Mouse (Mus musculus) erythroblast, embryonic 14.5 days (primary cell): ENCODE results near the gene Zc3h13. TPM values are rescaled to one million over a fixed set of nuclear protein-coding genes. Genes with fewer than 3 reads are reported as not detected.

Experiments used
- H3K27me3 ChIP-seq: 2 replicates; pipeline ENCODE4 v1.6.1; 2012; ENCODE audit warnings: inconsistent platforms; ENCODE audit not compliant: control insufficient read depth
- H3K36me3 ChIP-seq: 2 replicates; pipeline ENCODE4 v1.6.1; 2012; ENCODE audit warnings: mild to moderate bottlenecking, inconsistent platforms; ENCODE audit not compliant: control insufficient read depth
- H3K4me1 ChIP-seq: 2 replicates; pipeline ENCODE4 v1.6.1; 2012; ENCODE audit warnings: inconsistent platforms; ENCODE audit not compliant: control insufficient read depth
- H3K4me3 ChIP-seq: replicated peaks from 2 replicates; pipeline ENCODE3; 2012; ENCODE audit warnings: moderate library complexity, mild to moderate bottlenecking, inconsistent platforms
- H3K9me3 ChIP-seq: 2 replicates; pipeline ENCODE4 v1.6.1; 2012; ENCODE audit warnings: low read length, inconsistent platforms, mixed read lengths; ENCODE audit not compliant: control insufficient read depth
- GATA1 ChIP-seq: IDR thresholded peaks from 2 replicates; pipeline ENCODE4 v1.6.1; 2012; ENCODE audit warnings: low read length, inconsistent platforms, mixed read lengths
- TAL1 ChIP-seq: IDR thresholded peaks from 3 replicates; pipeline ENCODE4 v1.6.1; 2012; ENCODE audit warnings: low read length, inconsistent platforms, mixed read lengths
- polyA plus RNA-seq: library from polyadenylated mRNA; stranded (reverse); fragments of >175 nt; gene quantifications from 2 replicates; pipeline ENCODE4 v1.2.3, GENCODE M21; 2012

Gene Zc3h13
- polyA plus RNA-seq, 1 experiment: 3.0 TPM

DNA sequence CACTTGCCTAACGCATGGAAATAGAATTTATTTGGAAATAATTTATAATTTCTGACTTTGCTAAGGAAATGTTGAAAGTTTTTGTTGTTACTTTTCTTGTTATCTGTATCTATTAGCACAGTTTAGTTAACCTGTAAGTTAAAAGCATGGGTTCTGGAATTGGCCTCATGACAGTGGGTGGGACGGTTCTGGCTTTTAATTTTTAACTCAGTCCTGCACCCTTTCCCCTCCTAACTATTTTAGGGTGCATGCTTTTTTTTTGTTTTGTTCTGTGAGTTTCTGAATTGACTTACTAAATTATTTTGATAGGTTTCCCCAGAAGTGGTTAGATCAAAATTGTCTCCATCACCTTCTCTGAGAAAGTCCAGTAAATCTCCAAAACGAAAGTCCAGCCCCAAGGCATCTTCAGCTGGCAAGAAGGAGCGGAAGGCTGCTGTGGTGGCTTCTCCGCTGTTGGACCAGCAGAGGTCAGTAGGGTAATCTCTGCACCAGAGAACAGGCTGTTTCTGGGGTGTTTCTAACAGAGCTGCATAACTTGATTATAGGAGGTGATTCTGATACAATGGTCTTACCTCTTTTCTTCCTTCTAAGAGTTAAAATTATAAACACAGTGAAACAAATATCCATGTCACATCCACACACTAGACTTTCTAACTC lies 25.3 kb downstream of the Zc3h13 start:
- TF ChIP-seq GATA1 (no peak), TAL1 (no peak)
- Histone ChIP-seq H3K4me1 (no peaks in the 10 kb centered on the region), H3K36me3 (peaks cover 19% of the 10 kb centered on the region), H3K4me3 (no peak overlapping the region), H3K27me3 (no peaks in the 10 kb centered on the region), H3K9me3 (no peaks in the 10 kb centered on the region)

DNA sequence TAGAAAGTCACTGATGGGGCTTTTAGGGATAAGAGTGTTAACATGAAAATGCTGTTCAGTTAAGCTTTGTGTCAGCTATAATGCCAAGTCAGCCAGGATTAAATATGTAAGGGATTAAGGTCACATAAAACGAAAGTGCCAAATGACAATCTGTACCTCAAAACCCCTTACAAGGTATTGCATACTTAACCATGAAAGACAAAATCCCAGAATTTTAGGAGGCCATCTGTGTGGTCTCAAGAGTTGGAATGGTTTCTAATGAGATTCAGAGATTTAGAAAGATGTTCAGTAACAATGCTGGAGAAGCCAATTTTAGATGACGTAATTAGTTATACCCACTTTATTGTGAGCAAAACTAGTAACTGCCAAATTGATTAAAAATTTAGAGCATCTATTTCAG lies 30.3 kb downstream of the Zc3h13 start:
- H3K36me3 ChIP-seq: peaks cover 24% of the 10 kb centered on the region
- TF ChIP-seq GATA1: no peak
- TF ChIP-seq TAL1: no peak
- no peaks in the 10 kb centered on the region for H3K4me1 ChIP-seq
- H3K9me3 ChIP-seq: no peaks in the 10 kb centered on the region
- H3K4me3 ChIP-seq: no peak overlapping the region
- no peaks in the 10 kb centered on the region for H3K27me3 ChIP-seq

GRCm38 (mm10) chr14:75318736-75319135 lies 34.6 kb downstream of the Zc3h13 start:
- TF ChIP-seq GATA1: no peak
- no peak for TF ChIP-seq TAL1
- H3K27me3 ChIP-seq: no peaks in the 10 kb centered on the region
- H3K4me3 ChIP-seq: no peak overlapping the region
- peaks cover 39% of the 10 kb centered on the region for H3K36me3 ChIP-seq
- H3K4me1 ChIP-seq: no peaks in the 10 kb centered on the region
- H3K9me3 ChIP-seq: no peaks in the 10 kb centered on the region

- H3K27me3 ChIP-seq: no peaks in the 10 kb centered on the region
- no peak overlapping the region for H3K4me3 ChIP-seq
- no peaks in the 10 kb centered on the region for H3K4me1 ChIP-seq
- no peaks in the 10 kb centered on the region for H3K9me3 ChIP-seq
- no peak for TF ChIP-seq GATA1
- TF ChIP-seq TAL1: no peak
- peaks cover 48% of the 10 kb centered on the region for H3K36me3 ChIP-seq
Observed at GRCm38 (mm10) chr14:75320269-75320668, 36.1 kb downstream of the Zc3h13 start.

- H3K4me1 ChIP-seq: no peaks in the 10 kb centered on the region
- H3K4me3 ChIP-seq: no peak overlapping the region
- TF ChIP-seq GATA1 (no peak), TAL1 (no peak)
- H3K36me3 ChIP-seq: peaks cover 59% of the 10 kb centered on the region
- H3K9me3 ChIP-seq: no peaks in the 10 kb centered on the region
- no peaks in the 10 kb centered on the region for H3K27me3 ChIP-seq
Observed at GRCm38 (mm10) chr14:75323354-75323753, 39.2 kb downstream of the Zc3h13 start.

GRCm38 (mm10) chr14:75328062-75328461 lies 43.9 kb downstream of the Zc3h13 start:
- no peak overlapping the region for H3K4me3 ChIP-seq
- H3K4me1 ChIP-seq: no peaks in the 10 kb centered on the region
- H3K9me3 ChIP-seq: no peaks in the 10 kb centered on the region
- TF ChIP-seq TAL1 (no peak), GATA1 (no peak)
- H3K36me3 ChIP-seq: peaks cover 72% of the 10 kb centered on the region
- no peaks in the 10 kb centered on the region for H3K27me3 ChIP-seq

DNA sequence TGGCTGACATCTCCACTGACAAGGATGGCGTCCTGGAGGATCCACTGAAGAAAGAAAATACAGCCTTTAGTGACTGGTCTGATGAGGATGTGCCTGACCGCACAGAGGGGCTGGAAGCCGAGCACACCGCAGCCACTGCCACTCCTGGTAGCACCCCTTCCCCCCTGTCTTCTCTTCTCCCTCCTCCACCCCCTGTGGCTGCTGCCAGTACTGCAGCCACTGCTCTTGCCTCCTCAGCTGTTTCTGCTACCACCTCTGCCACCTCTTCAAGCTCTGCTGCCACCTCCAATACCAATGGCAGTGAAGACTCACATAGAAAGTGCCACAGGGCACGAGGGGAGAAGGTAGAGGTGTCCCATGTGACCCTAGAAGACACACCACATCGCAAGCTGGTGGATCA lies 46.4 kb downstream of the Zc3h13 start:
- no peak for TF ChIP-seq TAL1
- no peak for TF ChIP-seq GATA1
- Histone ChIP-seq H3K36me3 (peaks cover 70% of the 10 kb centered on the region), H3K4me1 (no peaks in the 10 kb centered on the region), H3K9me3 (no peaks in the 10 kb centered on the region), H3K4me3 (no peak overlapping the region), H3K27me3 (no peaks in the 10 kb centered on the region)

DNA sequence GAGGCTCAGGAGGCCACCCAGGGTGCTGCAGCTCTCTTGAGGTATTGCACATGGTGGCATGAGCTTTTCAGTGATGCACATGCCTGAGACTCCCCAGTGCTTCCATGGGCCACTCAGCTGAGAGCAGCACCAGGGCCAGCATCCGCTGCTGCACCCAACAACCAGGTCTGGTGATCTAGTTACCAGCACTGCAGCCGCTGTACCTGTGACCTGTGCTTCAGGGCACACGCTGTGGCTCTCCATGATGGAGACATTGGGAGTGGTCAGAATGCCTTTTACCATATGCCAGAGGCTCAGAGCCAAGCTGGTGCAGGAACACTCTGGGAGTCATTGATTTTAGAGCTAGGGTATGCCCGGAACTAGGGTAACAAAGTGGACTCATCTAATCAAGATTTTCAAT lies 50.1 kb downstream of the Zc3h13 start:
- Histone ChIP-seq H3K36me3 (peaks cover 80% of the 10 kb centered on the region), H3K4me3 (no peak overlapping the region)

GRCm38 (mm10) chr14:75337884-75338283 lies 53.7 kb downstream of the Zc3h13 start:
- Histone ChIP-seq H3K9me3 (no peaks in the 10 kb centered on the region), H3K36me3 (peaks cover 71% of the 10 kb centered on the region), H3K4me1 (no peaks in the 10 kb centered on the region), H3K27me3 (no peaks in the 10 kb centered on the region), H3K4me3 (no peak overlapping the region)
- no peak for TF ChIP-seq TAL1
- TF ChIP-seq GATA1: no peak

More for the DNA sequence above, 50.1 kb downstream of the Zc3h13 start:
- TF ChIP-seq TAL1: no peak
- TF ChIP-seq GATA1: no peak
- H3K27me3 ChIP-seq: no peaks in the 10 kb centered on the region
- H3K9me3 ChIP-seq: no peaks in the 10 kb centered on the region
- H3K4me1 ChIP-seq: no peaks in the 10 kb centered on the region

DNA sequence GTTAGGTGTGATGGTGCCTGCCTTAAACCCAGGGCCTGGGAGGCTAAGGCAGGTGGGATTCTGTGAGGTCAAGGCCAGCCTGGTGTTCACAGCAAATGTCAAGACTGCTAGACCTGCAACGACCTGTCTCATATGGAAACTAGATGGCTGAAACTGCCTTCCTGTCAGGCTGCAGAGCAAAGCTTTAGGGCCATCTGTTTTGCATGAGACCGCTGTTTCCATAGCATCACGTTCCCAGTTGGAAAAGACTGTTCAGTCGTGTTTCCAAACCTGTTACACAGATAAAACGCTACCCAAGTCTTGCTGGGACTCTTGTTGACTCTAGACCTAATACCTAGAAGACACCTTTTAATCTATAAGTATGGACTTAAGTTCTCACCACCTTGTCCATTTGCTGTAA lies 61.9 kb downstream of the Zc3h13 start:
- TF ChIP-seq GATA1: no peak
- no peak for TF ChIP-seq TAL1
- no peak overlapping the region for H3K4me3 ChIP-seq
- H3K36me3 ChIP-seq: peaks cover 43% of the 10 kb centered on the region
- no peaks in the 10 kb centered on the region for H3K27me3 ChIP-seq
- no peaks in the 10 kb centered on the region for H3K4me1 ChIP-seq
- no peaks in the 10 kb centered on the region for H3K9me3 ChIP-seq
